Mouse (Mus musculus) embryonic facial prominence, embryonic 10.5 days (tissue): ENCODE measurements at regions not wholly inside any gene's neighbourhood (a gene's known extent, or its start where the extent isn't known, plus 50 kb on each side); places are given as distances from the start of the nearest gene placed in this dataset.

Source experiments
- DNase-seq: peaks from one replicate; pipeline ENCODE4 v3.0.0-alpha.2; 2017; ENCODE audit warnings: low spot score
- H3K27ac ChIP-seq: fragments of 300-500 bp; sonication (generic); replicated peaks from 2 replicates; pipeline ENCODE4 v1.5.1; 2016; ENCODE audit warnings: mild to moderate bottlenecking
- H3K27me3 ChIP-seq: fragments of 300-500 bp; sonication (generic); replicated peaks from 2 replicates; pipeline ENCODE4 v1.6.1; 2016; ENCODE audit warnings: low read depth, mild to moderate bottlenecking; ENCODE audit not compliant: poor library complexity, severe bottlenecking
- H3K36me3 ChIP-seq: fragments of 300-500 bp; sonication (generic); replicated peaks from 2 replicates; pipeline ENCODE4 v1.6.1; 2016; ENCODE audit warnings: mild to moderate bottlenecking, moderate library complexity
- H3K4me1 ChIP-seq: fragments of 300-500 bp; sonication (generic); 2 replicates; pipeline ENCODE4 v1.6.1; 2016
- H3K4me3 ChIP-seq: fragments of 300-500 bp; sonication (generic); 2 replicates; pipeline ENCODE4 v1.5.1; 2016; ENCODE audit warnings: mild to moderate bottlenecking, moderate library complexity
- H3K9me3 ChIP-seq: fragments of 300-500 bp; sonication (generic); 2 replicates; pipeline ENCODE4 v1.6.1; 2016; ENCODE audit warnings: mild to moderate bottlenecking
- WGBS: fragments of 180-500 bp; shearing (Covaris S2); methylation state at CpG from one replicate; pipeline ENCODE4 v1.1.7; 2016; 5-methylcytosine and 5-hydroxymethylcytosine counted together

GRCm38 (mm10) chr6:100013949-100014348 lies 273.3 kb downstream of the Rybp start:
- H3K4me1 ChIP-seq = peaks cover 18% of the 10 kb centered on the region
- DNase-seq = peak; percentile 45
- peaks cover 58% of the 10 kb centered on the region for H3K27me3 ChIP-seq
- no peaks in the 10 kb centered on the region for H3K9me3 ChIP-seq
- WGBS = 40% methylated on average over 6 of the region's 6 CpGs
- no peaks in the 10 kb centered on the region for H3K36me3 ChIP-seq
- no peak overlapping the region for H3K4me3 ChIP-seq
- no peak overlapping the region for H3K27ac ChIP-seq

DNA sequence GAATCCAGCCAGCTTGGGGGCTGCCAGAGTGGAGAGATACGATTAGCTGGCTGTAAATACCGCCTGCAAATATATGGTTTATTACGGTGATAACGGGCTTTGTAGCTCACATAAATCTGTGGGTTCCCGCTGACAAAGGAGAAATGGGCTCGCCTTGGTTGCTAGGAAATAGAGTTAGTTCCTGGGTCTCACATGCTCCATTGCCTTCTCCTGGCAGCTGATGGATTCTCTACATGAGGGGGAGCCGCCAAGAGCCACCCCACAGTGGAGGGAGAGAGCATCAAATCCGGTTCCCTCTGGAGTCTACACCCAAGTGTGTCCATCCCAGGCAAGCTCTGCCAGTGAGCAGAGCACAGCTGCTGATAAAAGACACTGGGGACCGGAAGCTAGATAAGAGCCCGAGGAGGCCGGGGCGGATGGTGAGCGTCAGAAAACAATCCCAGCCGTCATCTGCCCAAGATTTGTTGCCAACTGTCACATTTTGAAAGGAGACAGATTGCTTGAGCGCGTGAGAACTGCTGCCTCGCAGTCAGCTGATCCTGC lies 275.7 kb downstream of the Rybp start:
- peak; percentile 39 for DNase-seq
- no peaks in the 10 kb centered on the region for H3K36me3 ChIP-seq
- H3K4me1 ChIP-seq = peaks cover 18% of the 10 kb centered on the region
- H3K27me3 ChIP-seq = peaks cover 49% of the 10 kb centered on the region
- H3K9me3 ChIP-seq = no peaks in the 10 kb centered on the region
- no peak overlapping the region for H3K4me3 ChIP-seq
- H3K27ac ChIP-seq = no peak overlapping the region
- 63% methylated on average over 17 of the region's 17 CpGs for WGBS

DNA sequence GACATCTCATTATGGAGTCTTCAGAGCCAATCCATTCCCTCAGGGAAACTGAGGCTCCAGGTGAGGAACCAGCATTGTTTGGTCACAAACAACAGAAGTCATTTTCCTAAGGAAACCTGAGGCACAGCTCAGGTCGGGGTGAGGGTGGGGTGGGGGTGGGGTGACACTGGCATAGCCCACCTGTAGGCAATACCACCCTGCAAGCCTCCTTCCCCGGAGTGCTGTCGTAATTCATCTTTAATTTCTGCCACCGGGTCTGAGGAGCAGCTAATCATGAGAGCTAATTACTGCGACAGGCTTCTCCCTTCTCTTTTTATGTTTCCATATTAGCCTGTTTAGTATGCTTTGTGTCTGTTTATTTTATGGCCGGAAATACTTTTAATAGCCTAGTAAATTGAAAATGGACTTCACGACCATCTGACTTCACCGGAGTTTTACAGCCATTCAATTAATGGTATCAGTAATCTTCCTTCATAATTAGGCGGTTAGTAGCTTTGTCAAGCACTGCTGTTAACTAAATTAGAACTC lies 276.3 kb downstream of the Rybp start:
- no peak overlapping the region for H3K27ac ChIP-seq
- no peak overlapping the region for H3K4me3 ChIP-seq
- H3K27me3 ChIP-seq = peaks cover 54% of the 10 kb centered on the region
- DNase-seq = no peak
- 76% methylated on average over 9 of the region's 9 CpGs for WGBS
- no peaks in the 10 kb centered on the region for H3K9me3 ChIP-seq
- peaks cover 18% of the 10 kb centered on the region for H3K4me1 ChIP-seq
- no peaks in the 10 kb centered on the region for H3K36me3 ChIP-seq

- peak; percentile 38 for DNase-seq
- Histone ChIP-seq H3K9me3 (no peaks in the 10 kb centered on the region), H3K4me3 (no peak overlapping the region), H3K36me3 (no peaks in the 10 kb centered on the region), H3K27ac (no peak overlapping the region), H3K27me3 (peaks cover 89% of the 10 kb centered on the region), H3K4me1 (peaks cover 32% of the 10 kb centered on the region)
- WGBS = 49% methylated on average over 13 of the region's 13 CpGs
These were observed 273.6 kb upstream of the Prok2 start for GRCm38 (mm10) chr6:99999711-100000365.

- peaks cover 80% of the 10 kb centered on the region for H3K27me3 ChIP-seq
- no peak overlapping the region for H3K4me3 ChIP-seq
- no peaks in the 10 kb centered on the region for H3K36me3 ChIP-seq
- WGBS = 51% methylated on average over 15 of the region's 15 CpGs
- H3K9me3 ChIP-seq = no peaks in the 10 kb centered on the region
- DNase-seq = peak; percentile 28
- peaks cover 40% of the 10 kb centered on the region for H3K4me1 ChIP-seq
- H3K27ac ChIP-seq = no peak overlapping the region
These were observed 270.1 kb upstream of the Prok2 start for GRCm38 (mm10) chr6:99995970-99996956.

GRCm38 (mm10) chr6:99994026-99994425 lies 267.8 kb upstream of the Prok2 start:
- DNase-seq = no peak
- no peak overlapping the region for H3K27ac ChIP-seq
- no peaks in the 10 kb centered on the region for H3K9me3 ChIP-seq
- H3K27me3 ChIP-seq = peaks cover 69% of the 10 kb centered on the region
- no peaks in the 10 kb centered on the region for H3K36me3 ChIP-seq
- no peak overlapping the region for H3K4me3 ChIP-seq
- peaks cover 21% of the 10 kb centered on the region for H3K4me1 ChIP-seq
- WGBS = 75% methylated on average over 3 of the region's 3 CpGs

- H3K27me3 ChIP-seq = peaks cover 69% of the 10 kb centered on the region
- WGBS = 81% methylated on average over 7 of the region's 7 CpGs
- H3K4me3 ChIP-seq = no peak overlapping the region
- H3K9me3 ChIP-seq = no peaks in the 10 kb centered on the region
- peaks cover 22% of the 10 kb centered on the region for H3K4me1 ChIP-seq
- H3K27ac ChIP-seq = no peak overlapping the region
- DNase-seq = no peak
- H3K36me3 ChIP-seq = no peaks in the 10 kb centered on the region
These were observed 264.9 kb upstream of the Prok2 start for GRCm38 (mm10) chr6:99991079-99991478.

DNA sequence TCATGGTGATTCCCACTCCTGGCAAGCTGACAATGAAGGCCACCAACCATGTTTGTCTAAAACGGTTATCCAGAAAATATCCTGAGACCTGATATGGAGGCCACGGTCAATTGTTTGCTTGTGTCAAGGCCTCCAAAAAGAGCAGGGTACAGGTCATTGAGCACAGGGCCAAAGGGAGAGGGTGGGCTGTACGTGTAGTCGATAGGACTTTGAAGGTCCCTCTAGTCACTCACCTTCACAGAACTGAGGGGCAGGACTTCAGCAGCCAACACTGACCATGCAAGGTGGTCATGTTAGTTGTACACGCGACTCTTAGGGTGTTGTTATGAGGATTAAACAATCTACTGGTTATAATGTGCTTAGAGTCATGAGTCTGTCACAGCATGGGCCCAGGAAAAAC lies 264.4 kb upstream of the Prok2 start:
- no peak for DNase-seq
- 88% methylated on average over 6 of the region's 6 CpGs for WGBS
- peaks cover 24% of the 10 kb centered on the region for H3K4me1 ChIP-seq
- H3K4me3 ChIP-seq = no peak overlapping the region
- no peaks in the 10 kb centered on the region for H3K36me3 ChIP-seq
- no peaks in the 10 kb centered on the region for H3K9me3 ChIP-seq
- H3K27me3 ChIP-seq = peaks cover 69% of the 10 kb centered on the region
- H3K27ac ChIP-seq = no peak overlapping the region

GRCm38 (mm10) chr6:99986449-99986848 lies 260.3 kb upstream of the Prok2 start:
- H3K36me3 ChIP-seq = no peaks in the 10 kb centered on the region
- no peak overlapping the region for H3K4me3 ChIP-seq
- 69% methylated on average over 3 of the region's 3 CpGs for WGBS
- H3K27ac ChIP-seq = no peak overlapping the region
- peaks cover 84% of the 10 kb centered on the region for H3K27me3 ChIP-seq
- H3K9me3 ChIP-seq = no peaks in the 10 kb centered on the region
- H3K4me1 ChIP-seq = peaks cover 30% of the 10 kb centered on the region
- DNase-seq = no peak

DNA sequence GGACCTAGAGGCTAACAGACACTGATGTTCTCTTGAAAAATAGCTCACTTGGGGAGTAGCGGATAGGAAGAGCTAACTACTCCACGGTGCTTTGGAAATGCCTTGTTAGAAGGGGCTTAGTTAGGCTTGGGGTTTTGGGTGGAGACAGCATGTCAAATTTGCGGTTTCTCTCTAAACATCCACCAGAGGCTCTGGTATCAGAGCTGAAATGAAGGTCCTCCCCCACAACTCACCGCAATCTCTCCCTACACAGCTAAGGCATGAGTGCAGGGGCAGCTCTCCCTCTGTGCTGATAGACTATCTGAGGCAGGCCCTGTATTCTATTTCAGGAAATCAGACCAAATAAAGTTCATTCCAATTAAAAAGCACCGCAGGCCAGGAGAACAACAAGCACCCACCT lies 259.1 kb upstream of the Prok2 start:
- H3K27me3 ChIP-seq = peaks cover 89% of the 10 kb centered on the region
- 40% methylated on average over 5 of the region's 5 CpGs for WGBS

GRCm38 (mm10) chr6:99984856-99985224 lies 258.6 kb upstream of the Prok2 start:
- peaks cover 85% of the 10 kb centered on the region for H3K27me3 ChIP-seq

More for the DNA sequence above, 259.1 kb upstream of the Prok2 start:
- DNase-seq = no peak
- Histone ChIP-seq H3K4me1 (peaks cover 30% of the 10 kb centered on the region), H3K27ac (no peak overlapping the region), H3K4me3 (no peak overlapping the region), H3K36me3 (no peaks in the 10 kb centered on the region), H3K9me3 (no peaks in the 10 kb centered on the region)

DNA sequence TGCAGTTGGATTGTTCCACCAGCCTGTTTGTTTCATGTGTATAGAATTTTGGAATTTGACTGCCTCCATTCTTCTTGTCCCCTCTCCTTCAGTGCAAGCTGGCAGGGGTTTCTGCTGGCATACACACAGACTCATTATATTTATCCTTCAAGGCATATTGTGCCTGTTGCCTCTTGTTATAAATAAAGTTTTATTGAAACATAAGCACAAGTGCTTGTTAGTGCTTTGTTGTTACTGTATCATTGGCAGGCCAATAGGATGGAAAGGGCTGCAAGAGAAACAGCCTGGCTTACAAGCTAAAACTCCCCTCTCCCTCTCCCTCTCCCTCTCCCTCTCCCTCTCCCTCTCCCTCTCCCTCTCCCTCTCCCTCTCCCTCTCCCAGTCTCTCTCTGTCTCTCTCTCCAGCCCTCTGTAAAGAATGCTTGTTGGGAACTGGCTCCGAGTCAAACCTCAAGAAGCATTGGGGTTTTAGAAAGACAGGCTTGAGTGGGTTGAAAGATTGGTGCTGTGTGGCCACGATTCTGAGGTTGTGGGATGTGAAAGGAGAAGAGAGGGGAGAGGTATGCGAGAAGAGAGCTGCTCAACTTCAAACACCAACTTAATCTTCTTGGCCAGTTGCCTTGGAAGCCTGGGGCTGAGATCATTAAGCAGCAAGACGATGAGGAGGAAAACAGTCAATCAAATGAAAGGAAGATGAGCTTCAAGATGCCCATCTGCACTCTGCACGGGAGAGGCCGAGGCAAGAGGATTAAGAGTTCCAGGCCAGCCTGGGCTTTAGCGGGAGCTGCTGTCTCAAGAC lies 258.1 kb upstream of the Prok2 start:
- no peak for DNase-seq
- Histone ChIP-seq H3K27ac (no peak overlapping the region), H3K36me3 (no peaks in the 10 kb centered on the region), H3K4me3 (peak overlapping the region; percentile 13; the same call in 1 of the 2 replicates), H3K4me1 (peaks cover 35% of the 10 kb centered on the region), H3K9me3 (no peaks in the 10 kb centered on the region), H3K27me3 (peaks cover 90% of the 10 kb centered on the region)
- WGBS = 10% methylated on average over 7 of the region's 7 CpGs

More at GRCm38 (mm10) chr6:99984856-99985224, 258.6 kb upstream of the Prok2 start:
- Histone ChIP-seq H3K4me3 (peak overlapping the region; percentile 13; the same call in 1 of the 2 replicates), H3K9me3 (no peaks in the 10 kb centered on the region), H3K36me3 (no peaks in the 10 kb centered on the region), H3K27ac (no peak overlapping the region), H3K4me1 (peaks cover 30% of the 10 kb centered on the region)
- WGBS = 19% methylated on average over 10 of the region's 10 CpGs
- DNase-seq = no peak
